Mouse (Mus musculus) megakaryocyte-erythroid progenitor cell, adult 5-6 weeks (primary cell): ENCODE measurements around the gene Huwe1. TPM values are rescaled to one million over a fixed set of nuclear protein-coding genes. Genes with fewer than 3 reads are reported as not detected.

Experiments
- ATAC-seq: replicated peaks from 2 replicates; pipeline ENCODE4 v1.8.0; 2016; ENCODE audit warnings: mild to moderate bottlenecking, inconsistent platforms; ENCODE audit not compliant: severe bottlenecking, poor library complexity, low FRiP score, low TSS enrichment
- total RNA-seq, 2 experiments: library from RNA; stranded (forward) in 1 of 2; stranded (reverse) in 1 of 2; fragments of 200-1000, 215-1000 nt in 1 of 2; fragments of >200 nt in 1 of 2; fragmentation: Nextera tagmentation in 1 of 2; gene quantifications; 2 replicates each; pipeline ENCODE4 v1.2.3; 2014 to 2017

The Huwe1 gene
- total RNA-seq, 2 experiments from 2014 or later, result 136 to 269 TPM

DNA sequence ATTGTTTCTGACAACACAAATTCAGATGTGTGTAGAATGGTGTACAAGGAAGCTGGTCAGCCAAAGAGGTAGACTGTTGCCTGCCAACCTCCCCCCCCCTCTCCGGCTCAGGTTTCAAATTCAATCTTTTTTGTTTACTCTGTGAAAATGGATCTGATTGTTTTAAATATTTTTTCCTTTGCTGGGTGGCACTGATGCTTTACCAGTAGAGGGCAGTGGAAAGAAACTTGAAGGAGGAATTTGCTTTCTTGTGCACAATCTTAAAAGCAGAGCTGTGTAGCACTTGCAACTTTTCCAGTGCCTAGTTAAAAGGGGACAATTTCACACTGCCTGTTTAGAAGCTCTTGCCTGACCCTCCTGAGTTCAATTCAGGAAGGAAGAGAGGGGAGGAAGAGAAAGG, 146.4 kb downstream of the Huwe1 start:
- no peak for ATAC-seq

DNA sequence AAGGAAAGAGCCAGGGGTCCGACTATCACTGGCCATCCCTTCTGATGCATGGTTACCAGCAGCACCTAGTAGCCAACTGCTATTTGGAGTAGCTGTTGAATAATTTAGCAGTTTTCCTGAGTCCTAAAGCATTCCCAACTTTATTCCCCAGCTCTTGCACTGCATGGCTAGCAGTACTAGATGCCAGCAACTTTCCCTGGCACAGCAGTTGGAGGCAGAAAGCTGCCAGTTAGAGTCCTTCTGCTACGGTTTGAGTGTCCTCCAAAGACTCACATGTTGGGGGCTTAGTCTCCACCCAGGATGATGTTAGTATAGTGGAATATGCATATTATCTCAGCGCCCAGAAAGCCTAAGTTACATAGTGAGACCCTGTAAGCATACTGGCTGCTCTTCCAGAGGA, 147.2 kb downstream of the Huwe1 start:
- ATAC-seq, result no peak

DNA sequence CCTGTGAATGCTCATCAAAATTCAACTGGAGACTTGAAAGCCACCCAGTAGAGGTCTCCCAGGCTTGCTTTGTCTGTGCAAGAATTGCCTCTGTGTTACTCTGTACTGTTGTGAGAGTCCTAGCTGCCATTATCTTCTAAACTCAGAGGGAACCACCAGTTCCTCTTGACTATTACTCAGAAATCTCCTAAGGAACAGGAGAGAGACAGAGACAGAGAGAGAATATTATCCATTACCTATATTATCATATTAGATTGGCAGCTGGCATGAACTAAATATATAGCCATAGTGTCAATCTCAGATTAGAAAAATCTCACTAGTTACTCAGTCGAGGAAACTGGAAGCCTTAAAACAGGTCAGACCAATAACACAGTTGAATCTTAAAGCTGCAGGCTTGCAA, 149.6 kb downstream of the Huwe1 start:
- ATAC-seq, result no peak

- peak; percentile 71 for ATAC-seq
These were observed 150.6 kb downstream of the Huwe1 start for GRCm38 (mm10) chrX:151951181-151951580.

Other genes starting within 250 kb of the Huwe1 start
- gene Hsd17b10, start 201.0 kb downstream of the Huwe1 start, total RNA-seq (2014; fragmentation: Nextera tagmentation), result 95.2 and 96.7 TPM in 2 replicates
- 109 and 115 TPM in 2 replicates for gene Hsd17b10, start 201.0 kb downstream of the Huwe1 start, total RNA-seq (2017)
- 2.2 and 2.8 TPM in 2 replicates for gene Ribc1, start 215.5 kb downstream of the Huwe1 start, total RNA-seq (2014; fragmentation: Nextera tagmentation)
- gene Ribc1, start 215.5 kb downstream of the Huwe1 start, total RNA-seq (2017), result 3.0 and 4.3 TPM in 2 replicates
- gene Smc1a, start 215.6 kb downstream of the Huwe1 start, total RNA-seq (2014; fragmentation: Nextera tagmentation), result 127 and 155 TPM in 2 replicates
- 317 and 323 TPM in 2 replicates for gene Smc1a, start 215.6 kb downstream of the Huwe1 start, total RNA-seq (2017)